Mouse (Mus musculus) B cell, adult (primary cell): ENCODE measurements around the gene Kpna6. TPM values are rescaled to one million over a fixed set of nuclear protein-coding genes. Genes with fewer than 3 reads are reported as not detected.

ENCODE experiments used
- total RNA-seq: library from RNA; stranded (reverse); gene quantifications from 4 replicates; pipeline ENCODE4 v1.2.4, GENCODE M21; 2023; ENCODE audit not compliant: inconsistent age

Kpna6 gene
- 39.2 to 48.0 TPM (median 44.4 TPM) in 4 replicates for total RNA-seq

GRCm38 (mm10) chr4:129672083-129672877 lies at the start of gene Kpna6:
Gene Kpna6 (minus strand): TSS chr4:129672767.

GRCm38 (mm10) chr4:129696158-129696985 lies 23.8 kb upstream of the Kpna6 start, which contains the start of gene Tmem39b:
Gene Tmem39b (minus strand): TSS chr4:129696838.

GRCm38 (mm10) chr4:129640638-129641467 lies 31.7 kb downstream of the Kpna6 start, which contains the start of gene Txlna:
Gene Txlna (minus strand): TSS chr4:129641065.

GRCm38 (mm10) chr4:129623681-129624091 lies 48.9 kb downstream of the Kpna6 start, which contains the start of gene Ccdc28b:
Gene Ccdc28b (minus strand): TSS chr4:129623947.

GRCm38 (mm10) chr4:129618786-129619691 lies 53.5 kb downstream of the Kpna6 start, which contains the start of gene Iqcc:
Gene Iqcc (minus strand): TSS chr4:129619099.

GRCm38 (mm10) chr4:129614093-129614492 lies 58.5 kb downstream of the Kpna6 start, which contains the start of gene Dcdc2b:
Gene Dcdc2b (minus strand): TSS chr4:129614257.

GRCm38 (mm10) chr4:129600233-129601158 lies 72.1 kb downstream of the Kpna6 start, which contains the start of the genes Eif3i and Tmem234:
Gene Eif3i (minus strand): TSS chr4:129600648.
Gene Tmem234 (plus strand): TSS chr4:129600668.

Other genes starting within 250 kb of the Kpna6 start
- gene Zbtb8b, start 231.9 kb downstream of the Kpna6 start, total RNA-seq, result not detected in 4 replicates
- gene Bsdc1, start 211.2 kb downstream of the Kpna6 start, total RNA-seq, result 128 to 135 TPM (median 129 TPM) in 4 replicates
- gene Tssk3, start 181.7 kb downstream of the Kpna6 start, total RNA-seq, result 0.42 to 0.81 TPM in 2 of 4 replicates, not detected in the others
- gene Fam229a, start 181.6 kb downstream of the Kpna6 start, total RNA-seq, result 0.96 to 2.4 TPM (median 0.99 TPM) in 3 of 4 replicates, not detected in the other
- gene Marcksl1, start 159.2 kb downstream of the Kpna6 start, total RNA-seq, result 75.1 to 90.8 TPM (median 82.9 TPM) in 4 replicates
- gene Hdac1, start 130.1 kb downstream of the Kpna6 start, total RNA-seq, result 156 to 175 TPM (median 161 TPM) in 4 replicates
- 25.0 to 36.7 TPM (median 29.8 TPM) in 4 replicates for gene Lck, start 99.1 kb downstream of the Kpna6 start, total RNA-seq
- not detected in 4 replicates for gene Fam167b, start 94.2 kb downstream of the Kpna6 start, total RNA-seq
- 156 to 162 TPM (median 160 TPM) in 4 replicates for gene Eif3i, start 72.1 kb downstream of the Kpna6 start, total RNA-seq
- 111 to 128 TPM (median 118 TPM) in 4 replicates for gene Tmem234, start 72.1 kb downstream of the Kpna6 start, total RNA-seq
- gene Dcdc2b, start 58.5 kb downstream of the Kpna6 start, total RNA-seq, result 0.84 to 2.4 TPM (median 1.4 TPM) in 4 replicates
- 16.6 to 21.8 TPM (median 18.0 TPM) in 4 replicates for gene Iqcc, start 53.7 kb downstream of the Kpna6 start, total RNA-seq
- 14.4 to 21.1 TPM (median 17.6 TPM) in 4 replicates for gene Ccdc28b, start 48.8 kb downstream of the Kpna6 start, total RNA-seq
- 73.6 to 90.3 TPM (median 86.7 TPM) in 4 replicates for gene Txlna, start 31.7 kb downstream of the Kpna6 start, total RNA-seq
- gene Tmem39b, start 24.1 kb upstream of the Kpna6 start, total RNA-seq, result 16.8 to 19.2 TPM (median 17.5 TPM) in 4 replicates
- 129 to 134 TPM (median 132 TPM) in 4 replicates for gene Khdrbs1, start 69.5 kb upstream of the Kpna6 start, total RNA-seq
- gene Ptp4a2, start 138.5 kb upstream of the Kpna6 start, total RNA-seq, result 370 to 439 TPM (median 425 TPM) in 4 replicates